Mouse (Mus musculus): ENCODE results near the gene Tsc22d4. TPM values are rescaled to one million over a fixed set of nuclear protein-coding genes. Genes with fewer than 3 reads are reported as not detected.

Gene Tsc22d4
- polyA plus RNA-seq, 1 experiment: 71.2 TPM

DNA sequence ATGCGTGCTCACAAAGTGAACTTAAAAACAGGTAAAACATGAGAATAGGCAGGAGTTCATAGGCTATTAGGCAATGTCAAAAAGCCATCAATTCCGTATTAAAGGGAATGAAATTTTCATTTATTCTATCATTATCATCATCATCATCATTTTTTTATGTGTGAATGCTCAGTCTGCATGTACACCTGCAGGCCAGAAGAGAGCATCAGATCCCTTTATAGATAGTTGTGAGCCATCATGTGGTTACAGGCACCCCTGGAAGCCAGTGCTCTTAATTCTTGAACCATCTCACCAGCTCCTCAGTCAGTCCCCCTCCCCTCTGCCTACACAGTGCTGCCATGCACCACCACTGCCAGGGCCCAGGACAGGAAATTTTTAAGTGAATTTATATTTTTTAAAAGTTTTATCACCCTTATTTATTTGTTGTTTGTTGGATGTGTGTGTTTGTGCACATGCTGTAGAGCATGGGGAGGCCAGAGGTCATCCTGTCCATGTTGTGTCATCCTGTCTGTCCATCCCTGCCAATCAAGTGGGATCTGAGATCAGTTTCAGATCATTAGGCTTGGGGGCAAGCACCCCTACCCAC, 43.5 kb downstream of the Tsc22d4 start:
- H3K36me3 ChIP-seq (ENCODE audit: control insufficient read depth, insufficient read depth, low read length): no peaks in the 10 kb centered on the region
- H3K4me3 ChIP-seq (ENCODE audit: insufficient read depth, low read depth, low read length): no peak overlapping the region
- WGBS: 93% methylated on average over 2 of the region's 2 CpGs
- no peak for TF ChIP-seq CTCF (conservative IDR thresholded peaks at IDR 0.05; ENCODE audit: insufficient read depth, insufficient read length, low read depth, low read length)
- no peaks in the 10 kb centered on the region for H3K27me3 ChIP-seq (replicated peaks; ENCODE audit: control insufficient read depth, insufficient read depth, low read length)
- DNase-seq: no peak
- H3K27ac ChIP-seq (ENCODE audit: insufficient read depth, low read depth, low read length): no peak overlapping the region
- H3K4me1 ChIP-seq (ENCODE audit: control insufficient read depth, insufficient read depth, low read length): peaks cover 14% of the 10 kb centered on the region

DNA sequence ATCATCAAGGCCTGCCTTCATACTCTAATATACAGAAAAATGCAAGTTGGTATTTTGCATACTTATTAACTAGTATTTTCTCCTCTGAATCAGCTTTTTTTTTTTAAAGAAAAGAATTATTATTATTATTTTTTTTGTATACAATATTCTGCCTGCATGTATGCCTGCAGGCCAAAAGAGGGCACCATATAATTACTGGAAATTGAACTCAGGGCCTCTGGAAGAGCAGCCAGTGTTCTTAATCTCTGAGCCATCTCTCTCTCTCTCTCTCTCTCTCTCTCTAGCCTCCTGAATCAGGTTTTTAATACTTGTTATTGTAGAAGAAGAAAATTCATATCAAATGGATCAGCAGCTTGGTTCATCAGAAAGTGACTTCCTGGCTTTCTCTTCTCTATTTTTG, 46.0 kb downstream of the Tsc22d4 start:
- Histone ChIP-seq H3K36me3 (ENCODE audit: control insufficient read depth, insufficient read depth, low read length) (no peaks in the 10 kb centered on the region), H3K4me3 (ENCODE audit: insufficient read depth, low read depth, low read length) (no peak overlapping the region), H3K27ac (ENCODE audit: insufficient read depth, low read depth, low read length) (no peak overlapping the region), H3K27me3 (replicated peaks; ENCODE audit: control insufficient read depth, insufficient read depth, low read length) (no peaks in the 10 kb centered on the region), H3K4me1 (ENCODE audit: control insufficient read depth, insufficient read depth, low read length) (no peaks in the 10 kb centered on the region)
- no peak for TF ChIP-seq POLR2A (IDR thresholded peaks at IDR 0.05; ENCODE audit: low read depth, low read length)
- TF ChIP-seq CTCF (conservative IDR thresholded peaks at IDR 0.05; ENCODE audit: insufficient read depth, insufficient read length, low read depth, low read length): no peak
- DNase-seq: no peak

DNA sequence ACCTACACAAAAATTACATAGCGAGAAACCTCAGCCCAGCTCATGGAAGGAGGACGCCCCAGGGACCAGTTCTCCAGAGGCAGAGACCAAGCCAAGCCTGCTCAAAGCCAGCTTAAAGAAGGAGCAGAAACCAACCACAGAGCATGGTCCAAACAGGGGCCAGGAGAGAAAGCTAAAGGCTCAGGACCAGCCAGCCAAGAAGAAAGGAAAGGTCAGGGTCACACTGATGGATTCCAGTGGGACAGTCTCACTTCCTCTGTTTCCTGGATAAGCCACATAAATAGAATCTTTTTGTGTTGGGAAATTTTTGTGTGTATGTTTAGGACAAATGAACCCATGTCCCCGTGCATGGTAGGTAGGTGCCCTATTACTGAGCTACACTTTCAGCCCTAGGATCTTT, 51.1 kb downstream of the Tsc22d4 start:
- Histone ChIP-seq H3K36me3 (ENCODE audit: control insufficient read depth, insufficient read depth, low read length) (no peaks in the 10 kb centered on the region), H3K4me1 (ENCODE audit: control insufficient read depth, insufficient read depth, low read length) (no peaks in the 10 kb centered on the region), H3K4me3 (ENCODE audit: insufficient read depth, low read depth, low read length) (no peak overlapping the region), H3K27ac (ENCODE audit: insufficient read depth, low read depth, low read length) (no peak overlapping the region), H3K27me3 (replicated peaks; ENCODE audit: control insufficient read depth, insufficient read depth, low read length) (no peaks in the 10 kb centered on the region)
- 74% methylated on average over 3 of the region's 3 CpGs for WGBS
- no peak for TF ChIP-seq CTCF (conservative IDR thresholded peaks at IDR 0.05; ENCODE audit: insufficient read depth, insufficient read length, low read depth, low read length)
- no peak for TF ChIP-seq POLR2A (IDR thresholded peaks at IDR 0.05; ENCODE audit: low read depth, low read length)
- DNase-seq: no peak

DNA sequence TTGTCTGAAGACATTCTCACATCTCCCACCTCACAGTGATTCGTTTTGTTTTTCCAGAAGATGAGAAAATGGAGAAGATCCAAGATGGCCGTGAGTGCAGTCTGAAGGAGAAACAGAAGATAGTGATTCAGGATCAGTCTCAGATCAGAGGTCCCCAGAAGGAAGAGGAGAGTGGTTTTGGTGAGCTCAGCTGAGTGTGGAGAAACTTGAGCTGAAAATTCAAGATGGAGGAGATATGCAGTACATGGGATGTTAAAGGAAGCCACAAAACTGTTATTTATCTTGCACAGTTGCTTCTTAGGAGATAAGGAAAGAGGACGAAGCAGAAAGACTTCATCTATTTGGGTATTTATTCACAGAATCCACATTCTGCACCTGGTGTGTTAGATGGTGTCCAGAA, 55.4 kb downstream of the Tsc22d4 start:
- DNase-seq: no peak
- Histone ChIP-seq H3K36me3 (ENCODE audit: control insufficient read depth, insufficient read depth, low read length) (no peaks in the 10 kb centered on the region), H3K4me3 (ENCODE audit: insufficient read depth, low read depth, low read length) (no peak overlapping the region), H3K27ac (ENCODE audit: insufficient read depth, low read depth, low read length) (no peak overlapping the region), H3K27me3 (replicated peaks; ENCODE audit: control insufficient read depth, insufficient read depth, low read length) (no peaks in the 10 kb centered on the region; the same call in 1 of the 2 replicates), H3K4me1 (ENCODE audit: control insufficient read depth, insufficient read depth, low read length) (no peaks in the 10 kb centered on the region)
- TF ChIP-seq POLR2A (IDR thresholded peaks at IDR 0.05; ENCODE audit: low read depth, low read length): no peak
- TF ChIP-seq CTCF (conservative IDR thresholded peaks at IDR 0.05; ENCODE audit: insufficient read depth, insufficient read length, low read depth, low read length): no peak
- 86% methylated on average over 3 of the region's 3 CpGs for WGBS

DNA sequence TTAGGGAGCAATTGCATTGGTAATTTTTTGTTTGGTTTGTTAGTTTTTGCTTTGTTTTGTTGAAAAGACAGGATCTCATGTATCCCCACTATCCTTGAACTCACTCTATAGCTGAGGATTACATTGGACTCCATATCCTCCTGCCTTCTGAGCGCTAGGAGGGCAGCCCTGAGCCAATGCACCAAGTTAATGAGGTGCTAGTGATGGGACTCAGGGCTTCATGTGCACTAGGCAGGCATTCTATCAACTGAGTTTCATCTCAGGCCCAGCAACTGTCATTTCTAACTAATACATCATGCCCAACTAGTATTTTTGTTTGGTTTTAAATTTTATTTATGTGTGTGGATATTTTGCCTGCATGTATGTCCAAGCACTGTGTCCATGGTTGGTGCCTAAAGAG, 60.6 kb downstream of the Tsc22d4 start:
- no peaks in the 10 kb centered on the region for H3K4me1 ChIP-seq (ENCODE audit: control insufficient read depth, insufficient read depth, low read length)
- TF ChIP-seq POLR2A (IDR thresholded peaks at IDR 0.05; ENCODE audit: low read depth, low read length) (no peak), CTCF (conservative IDR thresholded peaks at IDR 0.05; ENCODE audit: insufficient read depth, insufficient read length, low read depth, low read length) (no peak)
- H3K4me3 ChIP-seq (ENCODE audit: insufficient read depth, low read depth, low read length): no peak overlapping the region
- no peak overlapping the region for H3K27ac ChIP-seq (ENCODE audit: insufficient read depth, low read depth, low read length)
- DNase-seq: no peak
- 92% methylated on average over 1 of the region's 1 CpGs for WGBS
- H3K27me3 ChIP-seq (replicated peaks; ENCODE audit: control insufficient read depth, insufficient read depth, low read length): no peaks in the 10 kb centered on the region; the same call in 1 of the 2 replicates
- no peaks in the 10 kb centered on the region for H3K36me3 ChIP-seq (ENCODE audit: control insufficient read depth, insufficient read depth, low read length)

DNA sequence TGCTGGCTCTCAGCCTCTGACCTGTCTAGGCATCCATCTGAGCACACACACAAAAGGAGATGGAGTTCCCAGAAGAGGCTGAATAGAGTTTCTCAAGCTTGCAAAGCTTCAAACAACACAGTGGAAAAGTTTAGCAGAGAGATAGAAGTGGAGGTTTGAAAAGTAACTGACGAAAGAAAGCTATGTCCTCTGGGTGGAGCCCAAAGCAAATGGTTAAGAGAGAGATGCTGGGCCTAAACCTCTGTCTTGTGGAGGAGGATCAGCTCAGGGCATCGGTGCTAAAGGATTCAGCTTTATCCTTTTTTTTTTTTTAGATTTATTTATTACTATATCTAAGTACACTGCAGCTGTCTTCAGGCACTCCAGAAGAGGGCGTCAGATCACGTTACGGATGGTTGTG, 62.8 kb downstream of the Tsc22d4 start:
- Histone ChIP-seq H3K27ac (ENCODE audit: insufficient read depth, low read depth, low read length) (no peak overlapping the region), H3K4me3 (ENCODE audit: insufficient read depth, low read depth, low read length) (no peak overlapping the region), H3K36me3 (ENCODE audit: control insufficient read depth, insufficient read depth, low read length) (no peaks in the 10 kb centered on the region), H3K4me1 (ENCODE audit: control insufficient read depth, insufficient read depth, low read length) (no peaks in the 10 kb centered on the region), H3K27me3 (replicated peaks; ENCODE audit: control insufficient read depth, insufficient read depth, low read length) (no peaks in the 10 kb centered on the region; the same call in 1 of the 2 replicates)
- DNase-seq: no peak
- TF ChIP-seq CTCF (conservative IDR thresholded peaks at IDR 0.05; ENCODE audit: insufficient read depth, insufficient read length, low read depth, low read length) (no peak), POLR2A (IDR thresholded peaks at IDR 0.05; ENCODE audit: low read depth, low read length) (no peak)
- 90% methylated on average over 5 of the region's 5 CpGs for WGBS

DNA sequence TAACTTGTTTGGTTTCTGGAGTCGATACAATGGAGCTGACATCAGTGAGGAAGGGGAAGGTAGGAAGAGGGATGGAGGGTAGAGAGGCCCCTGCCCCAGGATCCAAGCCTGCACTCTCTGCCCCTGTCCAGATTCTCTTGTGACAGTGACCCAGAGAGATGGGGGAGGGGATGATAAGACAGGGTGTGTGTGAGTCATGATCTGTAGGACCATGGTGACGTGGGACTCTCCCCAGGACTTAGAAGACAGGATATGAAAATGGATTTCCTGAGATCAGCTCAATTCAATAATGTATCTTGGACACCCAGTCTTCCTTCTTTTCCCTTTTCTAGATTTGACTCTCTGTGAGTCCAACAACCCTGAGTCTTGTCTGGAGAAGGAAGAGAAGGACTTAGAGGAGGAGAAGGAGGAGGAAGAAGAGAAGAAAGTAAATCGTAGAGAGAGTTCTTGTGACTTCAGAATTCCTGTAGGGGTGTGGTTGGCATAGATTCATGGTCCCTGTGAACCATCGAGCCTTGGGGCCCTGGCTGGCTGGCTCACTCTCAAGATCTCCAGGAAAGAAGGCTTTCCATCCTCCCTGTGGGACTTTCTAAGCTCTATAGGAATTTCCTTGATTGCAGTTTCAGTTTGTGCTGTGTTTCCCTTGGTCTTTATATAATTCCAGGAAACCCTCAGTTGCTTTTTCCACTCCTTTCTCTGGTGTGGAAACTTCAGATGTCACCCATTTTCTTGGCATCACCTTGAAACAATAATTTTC, 72.1 kb downstream of the Tsc22d4 start:
- DNase-seq: no peak

More for the DNA sequence above, 72.1 kb downstream of the Tsc22d4 start:
- Histone ChIP-seq H3K27me3 (replicated peaks; ENCODE audit: control insufficient read depth, insufficient read depth, low read length) (no peaks in the 10 kb centered on the region), H3K27ac (ENCODE audit: insufficient read depth, low read depth, low read length) (no peak overlapping the region), H3K4me3 (ENCODE audit: insufficient read depth, low read depth, low read length) (no peak overlapping the region), H3K4me1 (ENCODE audit: control insufficient read depth, insufficient read depth, low read length) (no peaks in the 10 kb centered on the region), H3K36me3 (ENCODE audit: control insufficient read depth, insufficient read depth, low read length) (no peaks in the 10 kb centered on the region)
- WGBS: 60% methylated on average over 4 of the region's 4 CpGs
- TF ChIP-seq POLR2A (IDR thresholded peaks at IDR 0.05; ENCODE audit: low read depth, low read length) (no peak), CTCF (conservative IDR thresholded peaks at IDR 0.05; ENCODE audit: insufficient read depth, insufficient read length, low read depth, low read length) (no peak)

Other genes with a start within 250 kb of the Tsc22d4 start
- 38.9 and 39.1 TPM in 2 replicates for gene Pop7, start 243.2 kb upstream of the Tsc22d4 start, polyA plus RNA-seq (2012; rRNA removed)
- 24.4 and 26.9 TPM in 2 replicates for gene Gigyf1, start 227.2 kb upstream of the Tsc22d4 start, polyA plus RNA-seq (2012; rRNA removed)
- 0.38 TPM in 1 of 2 replicates, not detected in the other for gene Epo, start 212.5 kb upstream of the Tsc22d4 start, polyA plus RNA-seq (2012; rRNA removed)
- 645 and 701 TPM in 2 replicates for gene Gnb2, start 212.2 kb upstream of the Tsc22d4 start, polyA plus RNA-seq (2012; rRNA removed)
- 0.12 and 0.16 TPM in 2 replicates for gene Actl6b, start 192.2 kb upstream of the Tsc22d4 start, polyA plus RNA-seq (2012; rRNA removed)
- gene Tfr2, start 175.9 kb upstream of the Tsc22d4 start, polyA plus RNA-seq (2012; rRNA removed): 1.2 and 1.7 TPM in 2 replicates
- gene Mospd3, start 144.7 kb upstream of the Tsc22d4 start, polyA plus RNA-seq (2012; rRNA removed): 84.2 and 86.6 TPM in 2 replicates
- 160 and 179 TPM in 2 replicates for gene Pcolce, start 131.9 kb upstream of the Tsc22d4 start, polyA plus RNA-seq (2012; rRNA removed)
- 0.20 and 0.41 TPM in 2 replicates for gene Fbxo24, start 116.7 kb upstream of the Tsc22d4 start, polyA plus RNA-seq (2012; rRNA removed)
- gene Lrch4, start 116.6 kb upstream of the Tsc22d4 start, polyA plus RNA-seq (2012; rRNA removed): 39.4 and 45.5 TPM in 2 replicates
- 12.2 and 19.8 TPM in 2 replicates for gene Gm20605, start 116.6 kb upstream of the Tsc22d4 start, polyA plus RNA-seq (2012; rRNA removed)
- 61.1 and 77.6 TPM in 2 replicates for gene Sap25, start 104.4 kb upstream of the Tsc22d4 start, polyA plus RNA-seq (2012; rRNA removed)
- 4.2 and 4.4 TPM in 2 replicates for gene Irs3, start 100.0 kb upstream of the Tsc22d4 start, polyA plus RNA-seq (2012; rRNA removed)
- 36.5 and 48.1 TPM in 2 replicates for gene Agfg2, start 61.0 kb upstream of the Tsc22d4 start, polyA plus RNA-seq (2012; rRNA removed)
- gene Nyap1, start 4.1 kb upstream of the Tsc22d4 start, polyA plus RNA-seq (2012; rRNA removed): 3.1 and 4.1 TPM in 2 replicates
- 30.6 and 36.6 TPM in 2 replicates for gene Ppp1r35, start 33.1 kb downstream of the Tsc22d4 start, polyA plus RNA-seq (2012; rRNA removed)
- 41.0 and 42.9 TPM in 2 replicates for gene Mepce, start 41.9 kb downstream of the Tsc22d4 start, polyA plus RNA-seq (2012; rRNA removed)
- 1.6 and 2.5 TPM in 2 replicates for gene Zcwpw1, start 42.1 kb downstream of the Tsc22d4 start, polyA plus RNA-seq (2012; rRNA removed)
- gene Pilra, start 90.6 kb downstream of the Tsc22d4 start, polyA plus RNA-seq (2012; rRNA removed): 1.5 and 2.5 TPM in 2 replicates
- 1.3 and 1.5 TPM in 2 replicates for gene Pilrb1, start 112.4 kb downstream of the Tsc22d4 start, polyA plus RNA-seq (2012; rRNA removed)
- gene Pilrb2, start 126.1 kb downstream of the Tsc22d4 start, polyA plus RNA-seq (2012; rRNA removed): 1.3 and 2.3 TPM in 2 replicates
- gene Cyp3a13, start 175.9 kb downstream of the Tsc22d4 start, polyA plus RNA-seq (2012; rRNA removed): 0.22 and 0.31 TPM in 2 replicates
- 0.05 and 0.20 TPM in 2 replicates for gene Gjc3, start 217.4 kb downstream of the Tsc22d4 start, polyA plus RNA-seq (2012; rRNA removed)
- gene Azgp1, start 235.8 kb downstream of the Tsc22d4 start, polyA plus RNA-seq (2012; rRNA removed): 5.1 and 5.3 TPM in 2 replicates

Measured in kidney, adult 2 months (tissue).